Comparison of ENCODE assay signal across 8 mouse cellular contexts in genomic region chr1:119292216-119292615, GRCm38 (mm10).
DNase-seq lines count a peak whose midpoint lies in the region; ATAC-seq and TF ChIP-seq lines count a peak whose summit lies in the region.
"Had no signal": no experiment of that assay in that cellular context is flagged by ENCODE, and none has a peak within 500 bp of the region (broad histone marks: within the 10 kb centered on the region; RNA-seq: fewer than 3 reads in every experiment).

No protein-coding gene starts in this region.

- ATAC-seq in erythroblast, adult 5-6 weeks (replicated peaks; ENCODE audit: low FRiP score, poor library complexity, severe bottlenecking), result no peak

- DNase-seq in adipocyte (ENCODE audit: low spot score), result peak; percentile 12
- peak; percentile 100 for DNase-seq in cerebellum, postnatal 36 days
- DNase-seq in kidney, postnatal 25 days, result peak; percentile 8 to 62
- DNase-seq in right cerebral cortex, postnatal 25 days, result no peak
- DNase-seq in embryo, embryonic 10 days (ENCODE audit: low spot score), result no peak

- peaks cover 4% of the 10 kb centered on the region; the same call in 1 of the 2 replicates for H3K27me3 ChIP-seq in E14TG2a.4 (ENCODE audit: insufficient read depth, low read length)
- H3K27me3 ChIP-seq: lung, embryonic 15.5 days had no signal

- H3K4me1 ChIP-seq in E14TG2a.4 (replicated peaks; ENCODE audit: low read depth, low read length), result peaks cover 35% of the 10 kb centered on the region

- H3K36me3 ChIP-seq in E14TG2a.4 (ENCODE audit: insufficient read depth, low read length), result no peaks in the 10 kb centered on the region
- H3K36me3 ChIP-seq: lung, embryonic 15.5 days had no signal

- H3K4me3 ChIP-seq in E14TG2a.4 (replicated peaks; ENCODE audit: low read length), result 0 out of 2 replicates have a peak overlapping the region, but pooled peaks have one; percentile 8
- H3K4me3 ChIP-seq: lung, embryonic 15.5 days had no signal

- TF ChIP-seq CTCF in E14TG2a.4 (conservative IDR thresholded peaks at IDR 0.05; ENCODE audit: low read length), result no peak

- H3K9me3 ChIP-seq in E14TG2a.4 (ENCODE audit: low read length), result no peaks in the 10 kb centered on the region
- H3K9me3 ChIP-seq: lung, embryonic 15.5 days had no signal

Comparison
In these comparisons a context has a peak if more than half of its experiments do, and no peak if none do; other contexts are left out.
1. DNase-seq: peak in adipocyte (single experiment), cerebellum, postnatal 36 days (2 of 2) and kidney, postnatal 25 days (2 of 2); none in right cerebral cortex, postnatal 25 days (single experiment) and embryo, embryonic 10 days (single experiment).